Mouse (Mus musculus) lung, embryonic 14.5 days (tissue): Measurements from ENCODE around the gene Adad2. TPM values are rescaled to one million over a fixed set of nuclear protein-coding genes. Genes with fewer than 3 reads are reported as not detected.

Experiments
- ATAC-seq: fragments of 200-750 bp; cut with Nextera tagmentation; 2 replicates; pipeline ENCODE4 v1.8.0; 2017; ENCODE audit warnings: mild to moderate bottlenecking, moderate TSS enrichment, moderate library complexity; ENCODE audit not compliant: insufficient read depth
- DNase-seq: peaks from one replicate; pipeline ENCODE4 v3.0.0-alpha.2; 2015
- H3K27ac ChIP-seq: fragments of 300-500 bp; sonication (generic); 2 replicates; pipeline ENCODE4 v1.5.1; 2014; ENCODE audit warnings: low read depth, mild to moderate bottlenecking, moderate library complexity
- H3K27me3 ChIP-seq: fragments of 300-500 bp; sonication (generic); 2 replicates; pipeline ENCODE4 v1.6.1; 2014; ENCODE audit warnings: low read length, control low read depth; ENCODE audit not compliant: insufficient read depth
- H3K36me3 ChIP-seq: fragments of 300-500 bp; sonication (generic); 2 replicates; pipeline ENCODE4 v1.6.1; 2014; ENCODE audit warnings: control low read depth; ENCODE audit not compliant: insufficient read depth
- H3K4me1 ChIP-seq: fragments of 300-500 bp; sonication (generic); 2 replicates; pipeline ENCODE4 v1.6.1; 2014; ENCODE audit warnings: antibody characterized with exemption, control low read depth; ENCODE audit not compliant: insufficient read depth
- H3K4me2 ChIP-seq: fragments of 300-500 bp; sonication (generic); 2 replicates; pipeline ENCODE4 v1.6.1; 2014; ENCODE audit warnings: mild to moderate bottlenecking
- H3K4me3 ChIP-seq: fragments of 300-500 bp; sonication (generic); 2 replicates; pipeline ENCODE4 v1.5.1; 2014; ENCODE audit warnings: low read depth, low read length
- H3K9ac ChIP-seq: fragments of 300-500 bp; sonication (generic); 2 replicates; pipeline ENCODE4 v1.6.1; 2014
- H3K9me3 ChIP-seq: fragments of 300-500 bp; sonication (generic); 2 replicates; pipeline ENCODE4 v1.6.1; 2016; ENCODE audit warnings: low read depth, low read length, control low read depth
- CTCF ChIP-seq: IDR thresholded peaks from 2 replicates; pipeline ENCODE4 v1.5.1; 2016; ENCODE audit warnings: antibody characterized with exemption, low read depth
- WGBS: fragments of 180-500 bp; shearing (Covaris S2); extraction: QIAGEN DNeasy Blood & Tissue Kit; methylation state at CpG from one replicate; pipeline ENCODE4 v1.1.7; 2014; 5-methylcytosine and 5-hydroxymethylcytosine counted together
- polyA plus RNA-seq: library from polyadenylated mRNA; unstranded; fragments of >200 nt; fragmentation: Nextera tagmentation; extraction: Ambion mirVana; gene quantifications from 2 replicates; pipeline ENCODE4 v1.2.1, GENCODE M21; 2014

The Adad2 gene
- polyA plus RNA-seq, 1 experiment from 2014 or later: not detected

- Histone ChIP-seq H3K4me2 (no peak overlapping the region), H3K27ac (no peak overlapping the region), H3K27me3 (peaks cover 32% of the 10 kb centered on the region), H3K4me1 (no peaks in the 10 kb centered on the region), H3K9ac (no peak overlapping the region), H3K36me3 (no peaks in the 10 kb centered on the region), H3K9me3 (no peaks in the 10 kb centered on the region), H3K4me3 (no peak overlapping the region)
- WGBS: 79% methylated on average over 9 of the region's 9 CpGs
- DNase-seq (no peak), ATAC-seq (no peak)
- no peak for TF ChIP-seq CTCF
Measured at GRCm38 (mm10) chr8:119632246-119632645, 19.7 kb downstream of the Adad2 start.

- no peak for TF ChIP-seq CTCF
- ATAC-seq (no peak), DNase-seq (no peak)
- WGBS: 40% methylated on average over 29 of the region's 29 CpGs
- Histone ChIP-seq H3K4me2 (no peak overlapping the region), H3K4me1 (no peaks in the 10 kb centered on the region), H3K4me3 (no peak overlapping the region), H3K36me3 (no peaks in the 10 kb centered on the region), H3K27me3 (peaks cover 32% of the 10 kb centered on the region), H3K9me3 (no peaks in the 10 kb centered on the region), H3K27ac (no peak overlapping the region), H3K9ac (no peak overlapping the region)
Measured at GRCm38 (mm10) chr8:119632909-119633308, 20.4 kb downstream of the Adad2 start.

GRCm38 (mm10) chr8:119634616-119635336, 22.2 kb downstream of the Adad2 start:
- no peak overlapping the region for H3K4me2 ChIP-seq
- 29% methylated on average over 14 of the region's 14 CpGs for WGBS
- no peaks in the 10 kb centered on the region for H3K36me3 ChIP-seq
- no peak overlapping the region for H3K27ac ChIP-seq
- ATAC-seq: no peak
- H3K4me1 ChIP-seq: no peaks in the 10 kb centered on the region
- peaks cover 32% of the 10 kb centered on the region for H3K27me3 ChIP-seq
- H3K9ac ChIP-seq: no peak overlapping the region
- H3K9me3 ChIP-seq: no peaks in the 10 kb centered on the region
- no peak for TF ChIP-seq CTCF
- peak; percentile 10 for DNase-seq
- no peak overlapping the region for H3K4me3 ChIP-seq

GRCm38 (mm10) chr8:119635378-119635777, 22.8 kb downstream of the Adad2 start, which contains the start of gene Kcng4:
Gene Kcng4 (minus strand): TSS chr8:119635680.
- no peak within 1 kb of the TSS for H3K4me2 ChIP-seq
- no peak within 1 kb of the TSS for H3K27ac ChIP-seq
- no peak within 1 kb of the TSS for H3K4me3 ChIP-seq
- H3K9ac ChIP-seq: 0 out of 2 replicates have a peak within 1 kb of the TSS, but pooled peaks have one; percentile 20
- no peak for TF ChIP-seq CTCF
- 25% methylated on average over 6 of the region's 6 CpGs for WGBS
- no peaks in the 10 kb centered on the region for H3K36me3 ChIP-seq
- ATAC-seq (no peak; the same call in 1 of the 2 replicates), DNase-seq (peak; percentile 17)
- no peaks in the 10 kb centered on the region for H3K9me3 ChIP-seq
- peaks cover 32% of the 10 kb centered on the region for H3K27me3 ChIP-seq
- H3K4me1 ChIP-seq: no peaks in the 10 kb centered on the region

GRCm38 (mm10) chr8:119635958-119636357, 23.4 kb downstream of the Adad2 start:
- Histone ChIP-seq H3K36me3 (no peaks in the 10 kb centered on the region), H3K27ac (no peak overlapping the region), H3K9ac (no peak overlapping the region), H3K4me3 (no peak overlapping the region), H3K4me2 (no peak overlapping the region), H3K9me3 (no peaks in the 10 kb centered on the region), H3K4me1 (no peaks in the 10 kb centered on the region), H3K27me3 (peaks cover 32% of the 10 kb centered on the region)
- WGBS: 58% methylated on average over 2 of the region's 2 CpGs
- no peak for DNase-seq
- no peak for ATAC-seq
- no peak for TF ChIP-seq CTCF

- TF ChIP-seq CTCF: no peak
- H3K4me2 ChIP-seq: no peak overlapping the region
- H3K4me3 ChIP-seq: no peak overlapping the region
- no peak overlapping the region for H3K9ac ChIP-seq
- H3K27ac ChIP-seq: no peak overlapping the region
- WGBS: 57% methylated on average over 7 of the region's 7 CpGs
- no peak for ATAC-seq
- H3K27me3 ChIP-seq: peaks cover 32% of the 10 kb centered on the region
- no peaks in the 10 kb centered on the region for H3K4me1 ChIP-seq
- no peaks in the 10 kb centered on the region for H3K9me3 ChIP-seq
- H3K36me3 ChIP-seq: no peaks in the 10 kb centered on the region
- no peak for DNase-seq
Measured at GRCm38 (mm10) chr8:119636766-119637165, 24.2 kb downstream of the Adad2 start.

- no peak overlapping the region for H3K4me3 ChIP-seq
- no peaks in the 10 kb centered on the region for H3K36me3 ChIP-seq
- H3K4me2 ChIP-seq: no peak overlapping the region
- DNase-seq (no peak), ATAC-seq (no peak)
- H3K27me3 ChIP-seq: peaks cover 29% of the 10 kb centered on the region
- H3K9ac ChIP-seq: no peak overlapping the region
- no peaks in the 10 kb centered on the region for H3K4me1 ChIP-seq
- no peak overlapping the region for H3K27ac ChIP-seq
- 79% methylated on average over 4 of the region's 4 CpGs for WGBS
- no peak for TF ChIP-seq CTCF
- no peaks in the 10 kb centered on the region for H3K9me3 ChIP-seq
Measured at GRCm38 (mm10) chr8:119637381-119637780, 24.8 kb downstream of the Adad2 start.
